ENCODE assay signal across 8 mouse cellular contexts in the genomic region with DNA sequence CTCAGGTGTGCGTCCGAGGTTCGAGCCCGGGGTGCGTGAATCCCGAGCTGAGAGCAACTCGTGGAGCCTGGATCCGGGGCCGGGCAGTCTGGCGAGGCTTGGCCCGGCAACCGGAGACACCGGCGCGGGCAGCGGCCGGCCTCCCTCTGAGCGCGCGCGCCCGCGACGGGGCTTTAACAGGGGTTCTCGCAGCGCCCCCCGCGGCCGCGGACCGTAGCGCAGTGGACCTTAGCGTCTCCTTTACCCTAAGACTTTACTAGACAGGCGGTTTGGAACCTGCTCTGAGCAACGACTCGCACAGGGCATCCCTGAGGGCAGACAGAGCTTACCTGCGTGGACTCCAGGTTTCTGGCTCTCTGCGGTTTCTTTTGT. TPM values are rescaled to one million over a fixed set of nuclear protein-coding genes. Genes with fewer than 3 reads are reported as not detected.
A peak's percentile ranks its signal among the peaks of the same experiment; 100 is the strongest.
DNase-seq lines count a peak whose midpoint lies in the region; ATAC-seq and TF ChIP-seq lines count a peak whose summit lies in the region.

Nkd2 (minus strand) TSS at position 167 of the 372 bp plus-strand sequence.

- peak within 1 kb of the TSS; percentile 92 for H3K4me2 ChIP-seq in forebrain, embryonic 11.5 days (ENCODE audit: low read depth, low read length, severe bottlenecking)
- peak within 1 kb of the TSS; percentile 96 for H3K4me2 ChIP-seq in heart, embryonic 14.5 days (ENCODE audit: low read length)
- H3K4me2 ChIP-seq in kidney, postnatal 0 days (ENCODE audit: low read length): peak within 1 kb of the TSS; percentile 85
- H3K4me2 ChIP-seq in midbrain, postnatal 0 days (ENCODE audit: low read depth, low read length, poor library complexity, severe bottlenecking): peak within 1 kb of the TSS; percentile 85

- peak; percentile 67 to 70 for DNase-seq in B cell, adult 2 months
- DNase-seq in brain, embryonic 14.5 days (ENCODE audit: low read depth): peak; percentile 84
- DNase-seq in forebrain, embryonic 11.5 days (ENCODE audit: low spot score): peak; percentile 92
- peak; percentile 90 for DNase-seq in kidney, postnatal 0 days (ENCODE audit: low spot score)
- DNase-seq in liver: peak; percentile 71
- peak; percentile 85 for DNase-seq in midbrain, postnatal 0 days (ENCODE audit: low spot score)
- DNase-seq in spleen, postnatal 4 days (ENCODE audit: low spot score in 2 of 2): peak; percentile 72 to 89

- H3K9ac ChIP-seq in forebrain, embryonic 11.5 days (ENCODE audit: low read length): peak within 1 kb of the TSS; percentile 41
- H3K9ac ChIP-seq in heart, embryonic 14.5 days (ENCODE audit: low read length): peak within 1 kb of the TSS; percentile 77
- peak within 1 kb of the TSS; percentile 60 for H3K9ac ChIP-seq in kidney, postnatal 0 days (ENCODE audit: low read depth, low read length)
- H3K9ac ChIP-seq in midbrain, postnatal 0 days (replicated peaks; ENCODE audit: low read length, poor library complexity, severe bottlenecking): peak within 1 kb of the TSS; percentile 75

- TF ChIP-seq POLR2A in brain, embryonic 14.5 days (IDR thresholded peaks at IDR 0.05; ENCODE audit: borderline replicate concordance, extremely low read depth, insufficient read depth, insufficient read length, poor library complexity, severe bottlenecking): peak; percentile 71

- TF ChIP-seq CTCF in brain, embryonic 14.5 days (IDR thresholded peaks at IDR 0.05; ENCODE audit: borderline replicate concordance, extremely low read depth, insufficient read depth, insufficient read length): peak; percentile 80
- TF ChIP-seq CTCF in kidney, postnatal 0 days (IDR thresholded peaks at IDR 0.05; ENCODE audit: low read depth): peak; percentile 75
- peak; percentile 77 for TF ChIP-seq CTCF in midbrain, postnatal 0 days (IDR thresholded peaks at IDR 0.05)

- no peaks in the 10 kb centered on the region for H3K4me1 ChIP-seq in forebrain, embryonic 11.5 days (replicated peaks; ENCODE audit: control insufficient read depth, insufficient read depth, low read length)
- H3K4me1 ChIP-seq in heart, embryonic 14.5 days (ENCODE audit: control insufficient read depth in 2 of 2, insufficient read depth in 2 of 2, low read length in 2 of 2): peaks cover 5 to 7% of the 10 kb centered on the region in 2 experiments; a peak in 2 of 4 replicates
- 0 out of 2 replicates have a peak, but pooled peaks cover 5% of the 10 kb centered on the region for H3K4me1 ChIP-seq in kidney, postnatal 0 days (replicated peaks; ENCODE audit: insufficient read depth, low read length)
- H3K4me1 ChIP-seq in midbrain, postnatal 0 days (ENCODE audit: insufficient read depth, low read length): no peaks in the 10 kb centered on the region

- H3K4me3 ChIP-seq in forebrain, embryonic 11.5 days (ENCODE audit: low read depth, low read length): peak within 1 kb of the TSS; percentile 44
- H3K4me3 ChIP-seq in heart, embryonic 14.5 days (ENCODE audit: control insufficient read depth in 1 of 2, insufficient read depth in 1 of 2, low read depth in 1 of 2, low read length in 2 of 2): peak within 1 kb of the TSS; percentile 72
- H3K4me3 ChIP-seq in kidney, postnatal 0 days (replicated peaks; ENCODE audit: low read depth, low read length): peak within 1 kb of the TSS; percentile 61
- peak within 1 kb of the TSS; percentile 70 for H3K4me3 ChIP-seq in midbrain, postnatal 0 days (ENCODE audit: low read depth, low read length)

- no peaks in the 10 kb centered on the region for H3K9me3 ChIP-seq in forebrain, embryonic 11.5 days (ENCODE audit: control insufficient read depth, low read length)
- H3K9me3 ChIP-seq in heart, embryonic 14.5 days (ENCODE audit: control insufficient read depth, low read length): no peaks in the 10 kb centered on the region
- H3K9me3 ChIP-seq in kidney, postnatal 0 days (replicated peaks; ENCODE audit: low read length): no peaks in the 10 kb centered on the region
- no peaks in the 10 kb centered on the region for H3K9me3 ChIP-seq in midbrain, postnatal 0 days (ENCODE audit: low read length)

- H3K27ac ChIP-seq in forebrain, embryonic 11.5 days (ENCODE audit: low read depth, low read length): no peak within 1 kb of the TSS
- no peak within 1 kb of the TSS for H3K27ac ChIP-seq in heart, embryonic 14.5 days (replicated peaks in 1 of 2; ENCODE audit: control insufficient read depth in 1 of 2, insufficient read depth in 1 of 2, low read depth in 2 of 2, low read length in 2 of 2)
- no peak within 1 kb of the TSS for H3K27ac ChIP-seq in kidney, postnatal 0 days
- H3K27ac ChIP-seq in midbrain, postnatal 0 days (ENCODE audit: low read depth, low read length): no peak within 1 kb of the TSS

- under 1% methylated on average over 38 of the region's 38 CpGs for WGBS in forebrain, embryonic 11.5 days
- WGBS in heart, embryonic 14.5 days: 1% methylated on average over 38 of the region's 38 CpGs
- under 1% methylated on average over 38 of the region's 38 CpGs for WGBS in kidney, postnatal 0 days
- WGBS in midbrain, postnatal 0 days: 1% methylated on average over 34 of the region's 38 CpGs

- no peaks in the 10 kb centered on the region for H3K36me3 ChIP-seq in forebrain, embryonic 11.5 days (ENCODE audit: control insufficient read depth, insufficient read depth, low read length)
- H3K36me3 ChIP-seq in heart, embryonic 14.5 days (ENCODE audit: control insufficient read depth, insufficient read depth, low read length): no peaks in the 10 kb centered on the region
- no peaks in the 10 kb centered on the region for H3K36me3 ChIP-seq in kidney, postnatal 0 days (ENCODE audit: insufficient read depth, low read length)
- H3K36me3 ChIP-seq in midbrain, postnatal 0 days (ENCODE audit: insufficient read depth, low read length): no peaks in the 10 kb centered on the region

- peaks cover 14% of the 10 kb centered on the region for H3K27me3 ChIP-seq in forebrain, embryonic 11.5 days (ENCODE audit: control insufficient read depth, insufficient read depth, low read length)
- H3K27me3 ChIP-seq in heart, embryonic 14.5 days (ENCODE audit: control insufficient read depth, insufficient read depth, low read length): peaks cover 29% of the 10 kb centered on the region; the same call in 1 of the 2 replicates
- no peaks in the 10 kb centered on the region for H3K27me3 ChIP-seq in kidney, postnatal 0 days (ENCODE audit: insufficient read depth, low read length)
- H3K27me3 ChIP-seq in midbrain, postnatal 0 days (ENCODE audit: insufficient read depth, low read length): no peaks in the 10 kb centered on the region; the same call in 1 of the 2 replicates

- ATAC-seq in forebrain, embryonic 11.5 days (replicated peaks; ENCODE audit: low FRiP score): peak; percentile 87
- peak; percentile 26; the same call in 1 of the 2 replicates for ATAC-seq in heart, embryonic 14.5 days (ENCODE audit: insufficient number of reproducible peaks, insufficient read depth, low FRiP score, low read depth)
- ATAC-seq in kidney, postnatal 0 days (replicated peaks; ENCODE audit: low FRiP score, low read depth): peak; percentile 79
- ATAC-seq in midbrain, postnatal 0 days (ENCODE audit: low FRiP score): peak; percentile 87

RNA-seq across cellular contexts. Expression of gene Nkd2, which starts in this region (rescaled TPM):
- 14.6 and 19.3 TPM in 2 replicates for polyA plus RNA-seq in brain, embryonic 14.5 days (2012; rRNA removed)
- 12.3 and 13.5 TPM in 2 replicates for polyA plus RNA-seq in forebrain, embryonic 11.5 days (2014; fragmentation: Nextera tagmentation; extraction: Ambion mirVana)
- 2.4 and 3.3 TPM in 2 replicates for polyA plus RNA-seq in heart, embryonic 14.5 days (2014; fragmentation: Nextera tagmentation; extraction: Ambion mirVana)
- 8.9 and 10.1 TPM in 2 replicates for polyA plus RNA-seq in kidney, postnatal 0 days (2015; fragmentation: Nextera tagmentation; extraction: Ambion mirVana)
- 31.5 and 32.6 TPM in 2 replicates for total RNA-seq in midbrain, postnatal 0 days (2014; rRNA removed)
- 18.8 and 20.1 TPM in 2 replicates for polyA plus RNA-seq in midbrain, postnatal 0 days (2015; fragmentation: Nextera tagmentation; extraction: Ambion mirVana)

Comparison
In these comparisons a context has a peak if more than half of its experiments do, and no peak if none do; other contexts are left out.
1. ATAC-seq: peak in every context shown above with its lines; median percentile 87 in forebrain, embryonic 11.5 days; 87 in midbrain, postnatal 0 days; 79 in kidney, postnatal 0 days; 26 in heart, embryonic 14.5 days.